Mouse (Mus musculus) layer of hippocampus, adult 8-10 months (tissue): ENCODE measurements around the gene Rere. TPM values are rescaled to one million over a fixed set of nuclear protein-coding genes. Genes with fewer than 3 reads are reported as not detected.

Experiments
- DNase-seq, 2 experiments: peaks; one replicate each; pipeline ENCODE4 v3.0.0; 2022; ENCODE audit warnings: low spot score in 2 of 2
- total RNA-seq, 4 experiments: library from RNA; stranded (reverse); gene quantifications; 2 replicates each; pipeline ENCODE4 v1.2.4; 2022

The Rere gene
- total RNA-seq, 4 experiments from 2014 or later, result 105 to 123 (median 113) TPM

- no peak for DNase-seq
Measured at GRCm38 (mm10) chr4:150572938-150573337, 291.5 kb downstream of the Rere start.

DNA sequence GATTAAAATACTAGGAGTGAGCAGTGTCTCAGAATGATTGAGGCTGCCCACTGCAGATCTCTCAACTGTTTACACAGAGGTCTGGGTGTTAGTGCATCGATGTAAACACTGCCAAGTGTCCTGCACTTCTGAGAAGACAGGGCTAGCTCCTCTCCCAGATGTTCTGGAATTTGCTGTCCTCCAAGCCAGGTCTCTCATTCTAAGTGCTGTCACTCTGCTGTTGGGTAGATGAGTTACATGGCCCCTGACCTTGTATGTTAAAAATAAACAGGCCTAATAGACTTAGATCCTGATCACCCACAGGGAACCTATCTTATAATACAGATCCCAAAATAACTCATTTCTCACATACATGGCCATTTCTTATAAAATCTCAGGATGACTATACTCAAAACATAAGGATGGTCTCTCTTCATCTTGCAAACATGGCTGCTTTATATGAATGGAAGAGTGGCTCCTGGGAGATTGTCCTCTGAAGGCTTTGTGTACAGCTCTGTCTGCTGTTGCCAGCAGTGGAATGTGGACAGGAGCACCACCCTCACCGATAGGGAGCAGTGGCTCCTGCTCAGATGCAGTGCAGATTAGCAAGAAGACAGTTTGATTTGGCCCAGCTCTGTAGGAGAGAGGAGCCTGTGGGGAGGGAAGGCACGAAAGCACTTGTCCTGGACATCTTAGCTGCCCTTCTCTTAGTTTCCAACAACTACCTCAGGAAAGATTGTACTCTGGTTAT is 294.1 kb downstream of the Rere start:
- DNase-seq, result no peak

DNA sequence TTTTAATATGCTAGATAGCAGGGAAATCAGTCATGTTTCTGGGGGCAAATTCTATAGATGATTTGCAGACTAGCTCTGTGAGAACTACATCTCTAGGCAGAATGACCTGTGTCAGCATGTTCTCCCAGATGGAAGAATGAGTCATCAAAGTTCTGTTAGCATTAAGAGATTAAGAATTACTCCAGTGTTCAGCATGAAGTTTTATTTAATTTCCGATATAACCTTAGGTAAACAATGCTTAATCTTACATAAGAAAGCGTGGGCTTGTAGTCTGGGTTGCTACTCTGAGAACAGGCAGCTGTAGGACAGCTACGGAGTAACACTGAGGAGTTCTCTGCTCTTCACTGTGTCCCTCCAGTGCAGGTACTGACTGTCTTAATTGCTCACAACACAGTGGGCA is 294.9 kb downstream of the Rere start:
- DNase-seq, result no peak

DNA sequence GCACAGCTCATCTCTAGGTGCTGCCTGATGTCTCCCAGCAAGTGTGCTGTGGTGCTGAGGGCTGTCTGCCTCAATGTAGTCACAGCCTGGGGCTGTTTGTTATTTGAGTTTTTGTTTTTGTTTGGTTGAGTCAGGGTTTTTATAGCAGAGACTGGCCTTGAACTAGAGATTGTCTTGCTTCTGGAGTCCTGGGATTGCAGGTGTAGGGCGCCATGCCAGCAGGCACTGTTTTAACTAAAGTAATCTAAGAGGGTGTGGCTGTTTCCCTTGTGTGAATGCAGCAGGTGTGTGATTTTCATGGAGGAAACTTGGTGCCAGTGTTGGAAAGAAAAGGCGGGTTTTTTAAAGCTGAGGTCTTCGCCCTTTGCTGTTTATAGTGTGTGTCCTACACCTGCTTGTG is 296.6 kb downstream of the Rere start:
- no peak for DNase-seq

GRCm38 (mm10) chr4:150581931-150582723 is 300.7 kb downstream of the Rere start:
- DNase-seq, result no peak

DNA sequence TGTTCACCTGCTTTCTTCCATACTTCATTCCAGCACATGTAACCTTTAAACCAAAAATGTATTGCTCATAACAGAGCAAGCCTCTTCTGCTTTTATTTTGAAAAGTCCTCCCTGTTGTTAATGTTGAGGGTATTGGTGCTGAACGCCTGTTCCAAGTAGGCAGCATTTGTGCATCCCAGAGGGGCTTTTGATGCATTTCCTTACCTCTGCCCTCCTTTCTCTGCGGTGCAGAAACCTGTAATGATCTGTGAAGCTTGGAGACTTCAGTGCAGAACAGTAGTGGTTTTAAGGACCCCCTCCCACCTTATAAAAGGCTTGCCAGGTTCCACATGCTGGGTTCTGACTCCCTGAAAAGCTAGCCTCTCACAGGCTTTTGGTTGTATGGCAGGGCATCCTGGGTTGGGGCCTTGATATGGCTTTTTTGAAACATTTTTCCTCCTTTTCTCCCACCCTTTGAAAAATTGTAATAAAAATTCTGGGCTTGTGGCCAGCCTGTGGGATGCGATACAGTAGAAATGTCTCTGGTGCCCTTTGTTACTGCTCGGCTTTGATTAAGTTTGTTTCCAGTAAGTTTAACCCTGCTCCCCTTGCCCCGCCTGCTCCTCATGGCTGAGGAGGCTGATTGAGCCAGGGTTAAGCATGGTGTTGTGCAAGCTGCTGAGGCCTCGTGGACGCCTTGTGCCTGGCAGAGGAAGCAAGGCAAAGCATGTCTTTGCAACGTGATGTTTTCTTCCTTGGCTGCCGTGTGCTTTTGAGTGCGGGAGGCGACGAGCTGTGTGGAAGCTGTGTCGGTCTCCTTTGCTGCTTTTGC is 301.7 kb downstream of the Rere start:
- peak; percentile 62 to 66 for DNase-seq

DNA sequence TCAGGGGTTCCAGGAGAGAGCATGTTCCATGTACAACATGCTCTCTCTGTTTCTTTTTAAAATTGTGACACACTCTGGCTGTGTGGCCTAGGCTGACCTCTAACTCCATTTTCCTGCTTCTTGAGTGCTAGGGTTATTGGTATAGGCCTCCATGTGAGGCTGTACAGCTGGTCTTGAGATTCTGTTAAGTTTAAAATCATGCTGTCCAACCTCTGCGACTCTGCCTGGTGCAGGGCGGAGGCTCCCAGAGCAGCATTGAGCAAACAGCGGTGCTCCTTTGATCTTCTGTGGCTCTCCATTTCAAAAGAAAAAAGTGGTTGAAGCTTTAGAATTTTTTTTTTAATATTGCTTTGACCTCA is 302.3 kb downstream of the Rere start:
- DNase-seq, result no peak

GRCm38 (mm10) chr4:150585800-150586199 is 304.4 kb downstream of the Rere start:
- no peak for DNase-seq

- no peak for DNase-seq
Measured at GRCm38 (mm10) chr4:150586275-150586674, 304.8 kb downstream of the Rere start.

DNA sequence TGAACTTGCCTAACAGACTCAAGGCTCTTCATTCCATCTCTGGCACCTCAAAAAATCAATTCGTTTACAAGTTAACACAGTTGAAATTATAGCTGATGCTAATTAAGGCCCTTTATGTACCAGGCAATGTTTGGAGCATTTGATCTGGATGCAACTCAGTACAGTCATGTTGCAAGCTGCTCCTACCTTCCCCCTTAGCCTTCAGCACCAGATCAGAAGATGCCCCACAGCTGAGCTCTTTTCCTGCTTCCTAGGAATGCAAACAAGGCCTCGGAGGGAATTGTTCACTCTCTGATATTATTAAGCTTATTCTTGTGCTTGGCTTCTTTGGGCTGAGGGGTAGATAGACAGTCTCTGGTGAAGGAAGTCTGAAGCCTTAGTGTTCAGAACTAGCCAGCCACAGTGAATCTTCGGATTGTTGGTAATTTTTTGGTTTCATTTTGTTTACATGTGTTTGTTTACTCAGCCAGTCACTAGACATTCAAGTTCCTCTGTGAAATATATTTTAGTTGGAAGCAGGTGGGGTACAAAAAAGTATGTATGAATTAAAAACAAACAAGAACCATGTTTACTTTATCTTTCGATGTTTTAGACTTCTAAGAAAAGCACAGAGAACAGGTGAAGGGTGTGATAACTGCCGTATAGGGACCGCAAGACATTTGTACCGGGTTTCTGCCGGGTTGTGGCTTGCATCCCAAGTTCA is 306.3 kb downstream of the Rere start:
- DNase-seq, result no peak

- no peak for DNase-seq
Measured at GRCm38 (mm10) chr4:150588300-150588621, 306.8 kb downstream of the Rere start.

DNA sequence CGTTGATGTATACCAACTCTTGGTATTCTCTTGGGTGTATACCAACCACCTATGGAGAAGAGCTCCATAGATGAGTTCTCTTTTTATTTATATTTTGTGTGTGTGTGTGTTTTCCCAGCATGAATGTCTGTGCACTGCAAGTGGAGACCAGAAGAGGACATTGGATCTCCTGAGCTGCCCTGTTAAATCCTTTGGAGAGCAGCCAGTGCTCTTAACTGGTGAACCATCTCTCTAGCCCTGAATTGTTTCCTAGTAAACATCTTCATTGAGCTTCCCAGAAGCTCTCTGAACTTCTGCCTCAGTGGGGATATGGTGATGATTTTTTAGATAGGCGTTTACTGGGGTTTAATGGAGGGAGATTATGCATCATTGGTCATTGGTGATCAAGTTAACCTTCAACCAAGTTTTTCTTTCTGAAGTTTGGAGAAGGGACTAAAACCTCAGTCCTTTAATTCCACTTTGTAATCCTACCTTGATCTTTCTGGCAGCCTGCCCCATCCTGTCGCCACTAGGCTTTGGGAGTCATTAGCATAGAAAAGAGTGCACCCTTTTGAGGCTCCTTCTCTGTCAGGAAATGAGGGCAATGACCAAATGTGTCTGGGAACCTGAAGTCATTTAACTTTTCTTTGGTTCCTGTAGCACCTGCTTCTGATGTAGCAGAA is 309.3 kb downstream of the Rere start:
- DNase-seq, result no peak

GRCm38 (mm10) chr4:150591602-150592001 is 310.2 kb downstream of the Rere start:
- DNase-seq, result no peak

DNA sequence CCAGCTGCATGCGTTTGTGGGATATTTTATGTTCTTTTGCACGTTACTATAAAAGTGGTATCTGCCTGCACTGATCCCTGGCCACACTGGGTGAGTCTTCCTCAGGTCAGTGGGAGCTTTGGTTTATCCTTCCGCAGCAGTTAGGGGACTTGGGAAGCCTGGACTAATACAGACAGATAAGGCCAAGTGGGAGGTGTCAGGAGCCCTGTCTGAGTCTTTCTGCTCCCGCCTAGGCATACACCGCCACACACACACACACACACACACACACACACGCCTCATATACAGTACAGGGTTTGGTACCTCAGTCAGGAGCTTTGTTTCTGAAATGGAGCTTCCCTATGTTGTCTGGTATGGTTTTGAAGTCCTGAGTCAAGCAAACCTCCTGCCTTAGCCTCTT is 310.6 kb downstream of the Rere start:
- no peak for DNase-seq

DNA sequence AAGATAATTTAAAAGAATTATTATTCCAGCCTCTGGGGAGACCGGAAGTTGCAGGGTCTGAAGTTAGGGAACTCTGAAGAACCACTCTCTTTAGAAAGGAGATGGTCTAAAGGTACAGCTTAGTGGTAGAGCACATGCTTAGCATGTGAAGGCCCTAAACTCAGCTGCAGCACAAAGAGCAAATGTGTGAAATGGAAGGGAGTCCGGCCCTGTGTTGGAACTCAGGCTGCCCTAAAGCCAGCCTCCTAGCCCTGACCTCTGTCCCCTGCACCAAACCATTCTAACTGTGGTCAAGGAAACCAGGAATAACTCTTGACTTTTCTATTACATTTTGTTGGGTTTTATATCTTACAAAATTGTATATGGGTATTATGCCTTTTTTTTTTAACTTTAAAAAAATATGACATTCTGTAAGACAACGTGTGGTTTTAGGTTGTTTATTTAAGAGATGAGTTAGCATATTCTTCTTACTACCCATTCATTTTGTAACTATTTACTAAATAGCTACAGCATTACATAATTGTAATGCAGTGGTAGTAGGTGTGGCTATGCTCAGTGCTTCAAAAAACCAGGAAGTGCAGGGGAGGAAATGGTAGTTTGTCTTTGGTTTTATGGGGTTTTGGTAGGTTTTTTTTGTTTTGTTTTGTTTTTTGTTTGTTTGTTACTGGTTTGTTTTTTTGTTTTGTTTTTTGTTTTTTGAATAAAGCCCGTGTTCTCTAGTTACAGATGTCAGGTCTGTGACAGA is 312.2 kb downstream of the Rere start:
- no peak for DNase-seq

- no peak for DNase-seq
Measured at GRCm38 (mm10) chr4:150594298-150594829, 312.9 kb downstream of the Rere start.

DNA sequence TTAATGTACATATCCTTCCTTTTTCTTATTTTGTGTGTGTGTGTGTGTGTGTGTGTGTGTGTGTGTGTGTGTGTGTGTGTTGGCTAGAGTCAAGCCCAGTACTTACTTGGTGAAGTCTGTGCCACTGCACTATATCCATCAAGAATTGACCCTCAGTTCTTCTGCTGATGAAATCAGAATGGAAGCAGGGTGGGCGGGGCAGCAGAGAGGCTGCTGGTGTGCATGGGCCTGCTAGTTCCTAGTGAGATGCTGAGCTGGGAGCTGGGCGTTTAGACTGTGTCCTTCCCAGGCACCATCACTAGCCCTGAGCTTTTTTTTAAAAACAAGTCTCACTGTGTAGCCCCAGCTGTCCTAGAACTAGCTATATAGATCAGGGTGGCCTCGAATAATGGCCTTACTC is 313.6 kb downstream of the Rere start:
- DNase-seq, result no peak

GRCm38 (mm10) chr4:150595991-150596390 is 314.5 kb downstream of the Rere start:
- no peak for DNase-seq

DNA sequence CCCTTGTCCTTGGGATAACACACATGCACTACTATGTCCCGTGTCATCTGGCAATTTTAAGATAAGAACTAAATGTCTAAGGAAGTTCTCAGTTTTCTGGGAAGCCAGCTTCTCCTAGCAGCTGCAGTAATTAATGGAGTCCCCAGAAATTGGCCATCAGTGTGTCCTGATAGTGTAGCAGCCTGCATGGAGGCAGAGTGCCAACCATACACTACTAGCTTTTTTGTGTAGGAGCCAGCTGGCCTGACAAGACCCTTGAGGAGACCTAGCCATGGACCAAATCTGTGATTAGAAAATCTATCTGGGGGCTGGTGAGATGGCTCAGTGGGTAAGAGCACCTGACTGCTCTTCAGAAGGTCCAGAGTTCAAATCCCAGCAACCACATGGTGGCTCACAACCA is 317.2 kb downstream of the Rere start:
- DNase-seq, result no peak
